Mouse (Mus musculus): ENCODE results near the gene 9930111J21Rik2. TPM values are rescaled to one million over a fixed set of nuclear protein-coding genes. Genes with fewer than 3 reads are reported as not detected.
"Not testable (repeated sequence)": the region's sequence is repeated elsewhere in the genome, so short reads cannot be mapped to it uniquely, and the experiment has no call there.

The 9930111J21Rik2 gene
- total RNA-seq, 4 experiments from 2014 or later = 0.92 to 4.2 (median 2.6) TPM

GRCm38 (mm10) chr11:48978240-48978939 lies 72.7 kb downstream of the 9930111J21Rik2 start, which contains the start of gene Olfr56:
Gene Olfr56, plus strand, starts transcription at chr11:48978889.
- not testable (repeated sequence) for DNase-seq (ENCODE audit: low spot score in 2 of 2)

- not testable (repeated sequence) for DNase-seq (ENCODE audit: low spot score in 2 of 2)
These were observed 76.4 kb downstream of the 9930111J21Rik2 start for GRCm38 (mm10) chr11:48974686-48975085.

Other genes starting within 250 kb of the 9930111J21Rik2 start
- gene Trim41, start 233.9 kb downstream of the 9930111J21Rik2 start, total RNA-seq (2022) = 10 to 100 TPM; 45.7 to 73.5 (median 57.9) TPM
- gene Trim7, start 225.1 kb downstream of the 9930111J21Rik2 start, total RNA-seq (2022) = 1 to 10 TPM; 2.2 to 3.4 (median 3.1) TPM
- 1 to 10 TPM in 2 of 4 experiments, under 1 TPM in 2; 0.40 to 3.0 (median 1.0) TPM for gene Gm12184, start 224.6 kb downstream of the 9930111J21Rik2 start, total RNA-seq (2022)
- gene Irgm1, start 179.6 kb downstream of the 9930111J21Rik2 start, total RNA-seq (2022) = 10 to 100 TPM in 2 of 4 experiments, 1 to 10 TPM in 2; 6.8 to 25.6 (median 12.4) TPM
- 1 to 10 TPM in 1 of 4 experiments, under 1 TPM in 2, not detected in 1; 0.20 to 1.0 (median 0.29) TPM for gene Gm5431, start 149.0 kb downstream of the 9930111J21Rik2 start, total RNA-seq (2022)
- 1 to 10 TPM in 2 of 4 experiments, under 1 TPM in 1, not detected in 1; 0.56 to 3.8 (median 2.4) TPM for gene Psme2b, start 105.1 kb downstream of the 9930111J21Rik2 start, total RNA-seq (2022)
- not detected for gene Olfr56, start 72.4 kb downstream of the 9930111J21Rik2 start, total RNA-seq (2022)
- 1 to 10 TPM in 3 of 4 experiments, under 1 TPM in 1; 0.95 to 3.3 (median 1.6) TPM for gene 9930111J21Rik1, start 71.8 kb downstream of the 9930111J21Rik2 start, total RNA-seq (2022)
- gene Gm12185, start 59.0 kb downstream of the 9930111J21Rik2 start, total RNA-seq (2022) = 1 to 10 TPM in 1 of 4 experiments, under 1 TPM in 3; 0.16 to 1.1 (median 0.39) TPM
- 1 to 10 TPM in 1 of 4 experiments, under 1 TPM in 3; 0.34 to 1.1 (median 0.48) TPM for gene Tgtp1, start 57.1 kb downstream of the 9930111J21Rik2 start, total RNA-seq (2022)
- under 1 TPM in 2 of 4 experiments, not detected in 2; 0.16 to 0.71 TPM for gene Tgtp2, start 13.0 kb upstream of the 9930111J21Rik2 start, total RNA-seq (2022)
- 1 to 10 TPM in 2 of 4 experiments, under 1 TPM in 2; 0.89 to 1.4 (median 1.1) TPM for gene Ifi47, start 25.3 kb upstream of the 9930111J21Rik2 start, total RNA-seq (2022)
- not detected for gene Olfr1396, start 63.6 kb upstream of the 9930111J21Rik2 start, total RNA-seq (2022)
- not detected for gene Olfr1395, start 91.0 kb upstream of the 9930111J21Rik2 start, total RNA-seq (2022)
- not detected for gene Olfr1394, start 103.1 kb upstream of the 9930111J21Rik2 start, total RNA-seq (2022)
- gene Btnl9, start 135.9 kb upstream of the 9930111J21Rik2 start, total RNA-seq (2022) = not detected
- gene Zfp62, start 152.1 kb upstream of the 9930111J21Rik2 start, total RNA-seq (2022) = 10 to 100 TPM; 42.5 to 60.7 (median 52.8) TPM
- 10 to 100 TPM; 56.4 to 63.2 (median 59.5) TPM for gene Mgat1, start 192.9 kb upstream of the 9930111J21Rik2 start, total RNA-seq (2022)
- gene Olfr1393, start 227.1 kb upstream of the 9930111J21Rik2 start, total RNA-seq (2022) = not detected
- not detected for gene Olfr1392, start 234.0 kb upstream of the 9930111J21Rik2 start, total RNA-seq (2022)